Mouse (Mus musculus): ENCODE results near the gene Podxl. TPM values are rescaled to one million over a fixed set of nuclear protein-coding genes. Genes with fewer than 3 reads are reported as not detected.

The Podxl gene
- total RNA-seq (2018; cell fraction: chromatin; rRNA removed): under 1 TPM in 1 of 26 experiments, not detected in 25; 0.09 TPM
- total RNA-seq (2018; cell fraction: cytosol; rRNA removed): not detected
- total RNA-seq (2018; cell fraction: nucleus; rRNA removed): not detected
- polyA plus RNA-seq (2018): not detected in 3 replicates

- Histone ChIP-seq H3K36me3 (ENCODE audit: inconsistent target) (no peaks in the 10 kb centered on the region), H3K4me3 (ENCODE audit: inconsistent target) (no peak within 1 kb of the TSS), H3K79me2 (ENCODE audit: inconsistent target) (no peaks in the 10 kb centered on the region), H3K27ac (no peak within 1 kb of the TSS)
- WGBS (ENCODE audit: missing documents): 2% methylated on average over 89 of the region's 91 CpGs
Measured at GRCm38 (mm10) chr6:31563235-31564181, at the start of gene Podxl. TSS of gene Podxl (minus strand) at chr6:31563981.

GRCm38 (mm10) chr6:31612560-31613270 is 48.9 kb upstream of the Podxl start:
- Histone ChIP-seq H3K27ac (no peak overlapping the region), H3K4me3 (ENCODE audit: inconsistent target) (no peak overlapping the region), H3K36me3 (ENCODE audit: inconsistent target) (no peaks in the 10 kb centered on the region), H3K79me2 (ENCODE audit: inconsistent target) (no peaks in the 10 kb centered on the region)
- 58% methylated on average over 16 of the region's 17 CpGs for WGBS (ENCODE audit: missing documents)

- H3K27ac ChIP-seq: no peak overlapping the region
- H3K79me2 ChIP-seq (ENCODE audit: inconsistent target): no peaks in the 10 kb centered on the region
- H3K4me3 ChIP-seq (ENCODE audit: inconsistent target): no peak overlapping the region
- WGBS (ENCODE audit: missing documents): 89% methylated on average over 4 of the region's 4 CpGs
- no peaks in the 10 kb centered on the region for H3K36me3 ChIP-seq (ENCODE audit: inconsistent target)
Measured at GRCm38 (mm10) chr6:31606429-31606828, 42.6 kb upstream of the Podxl start.

GRCm38 (mm10) chr6:31604629-31605265 is 41.0 kb upstream of the Podxl start:
- 96% methylated on average over 7 of the region's 7 CpGs for WGBS (ENCODE audit: missing documents)
- H3K27ac ChIP-seq: no peak overlapping the region
- H3K36me3 ChIP-seq (ENCODE audit: inconsistent target): no peaks in the 10 kb centered on the region
- no peaks in the 10 kb centered on the region for H3K79me2 ChIP-seq (ENCODE audit: inconsistent target)
- no peak overlapping the region for H3K4me3 ChIP-seq (ENCODE audit: inconsistent target)

- Histone ChIP-seq H3K36me3 (ENCODE audit: inconsistent target) (no peaks in the 10 kb centered on the region), H3K79me2 (ENCODE audit: inconsistent target) (no peaks in the 10 kb centered on the region), H3K27ac (no peak overlapping the region), H3K4me3 (ENCODE audit: inconsistent target) (no peak overlapping the region)
- 77% methylated on average over 4 of the region's 4 CpGs for WGBS (ENCODE audit: missing documents)
Measured at GRCm38 (mm10) chr6:31602489-31602888, 38.7 kb upstream of the Podxl start.

- WGBS (ENCODE audit: missing documents): 96% methylated on average over 3 of the region's 3 CpGs
- Histone ChIP-seq H3K4me3 (ENCODE audit: inconsistent target) (no peak overlapping the region), H3K27ac (no peak overlapping the region), H3K79me2 (ENCODE audit: inconsistent target) (no peaks in the 10 kb centered on the region), H3K36me3 (ENCODE audit: inconsistent target) (no peaks in the 10 kb centered on the region)
Measured at GRCm38 (mm10) chr6:31601131-31601530, 37.4 kb upstream of the Podxl start.

- no peak overlapping the region for H3K27ac ChIP-seq
- H3K36me3 ChIP-seq (ENCODE audit: inconsistent target): no peaks in the 10 kb centered on the region
- H3K4me3 ChIP-seq (ENCODE audit: inconsistent target): no peak overlapping the region
- 76% methylated on average over 3 of the region's 3 CpGs for whole genome bisulfite sequencing (ENCODE audit: missing documents)
- H3K79me2 ChIP-seq (ENCODE audit: inconsistent target): no peaks in the 10 kb centered on the region
Measured at GRCm38 (mm10) chr6:31599863-31600262, 36.1 kb upstream of the Podxl start.

GRCm38 (mm10) chr6:31598349-31598911 is 34.6 kb upstream of the Podxl start:
- H3K4me3 ChIP-seq (ENCODE audit: inconsistent target): no peak overlapping the region
- H3K27ac ChIP-seq: no peak overlapping the region
- no peaks in the 10 kb centered on the region for H3K36me3 ChIP-seq (ENCODE audit: inconsistent target)
- WGBS (ENCODE audit: missing documents): 57% methylated on average over 6 of the region's 6 CpGs
- no peaks in the 10 kb centered on the region for H3K79me2 ChIP-seq (ENCODE audit: inconsistent target)

GRCm38 (mm10) chr6:31597136-31597460 is 33.3 kb upstream of the Podxl start:
- no peaks in the 10 kb centered on the region for H3K79me2 ChIP-seq (ENCODE audit: inconsistent target)
- no peak overlapping the region for H3K27ac ChIP-seq
- no peak overlapping the region for H3K4me3 ChIP-seq (ENCODE audit: inconsistent target)
- 84% methylated on average over 4 of the region's 4 CpGs for WGBS (ENCODE audit: missing documents)
- H3K36me3 ChIP-seq (ENCODE audit: inconsistent target): no peaks in the 10 kb centered on the region

GRCm38 (mm10) chr6:31596346-31597135 is 32.8 kb upstream of the Podxl start:
- H3K27ac ChIP-seq: no peak overlapping the region

GRCm38 (mm10) chr6:31592579-31593238 is 28.9 kb upstream of the Podxl start:
- Histone ChIP-seq H3K79me2 (ENCODE audit: inconsistent target) (no peaks in the 10 kb centered on the region), H3K36me3 (ENCODE audit: inconsistent target) (no peaks in the 10 kb centered on the region), H3K27ac (no peak overlapping the region), H3K4me3 (ENCODE audit: inconsistent target) (no peak overlapping the region)
- 64% methylated on average over 1 of the region's 1 CpGs for WGBS (ENCODE audit: missing documents)

More at GRCm38 (mm10) chr6:31596346-31597135, 32.8 kb upstream of the Podxl start:
- H3K36me3 ChIP-seq (ENCODE audit: inconsistent target): no peaks in the 10 kb centered on the region
- H3K79me2 ChIP-seq (ENCODE audit: inconsistent target): no peaks in the 10 kb centered on the region
- no peak overlapping the region for H3K4me3 ChIP-seq (ENCODE audit: inconsistent target)
- WGBS (ENCODE audit: missing documents): 85% methylated on average over 18 of the region's 20 CpGs

GRCm38 (mm10) chr6:31592128-31592527 is 28.3 kb upstream of the Podxl start:
- WGBS (ENCODE audit: missing documents): 48% methylated on average over 2 of the region's 2 CpGs
- Histone ChIP-seq H3K79me2 (ENCODE audit: inconsistent target) (no peaks in the 10 kb centered on the region), H3K36me3 (ENCODE audit: inconsistent target) (no peaks in the 10 kb centered on the region), H3K4me3 (ENCODE audit: inconsistent target) (no peak overlapping the region), H3K27ac (no peak overlapping the region)

- Histone ChIP-seq H3K4me3 (ENCODE audit: inconsistent target) (no peak overlapping the region), H3K79me2 (ENCODE audit: inconsistent target) (no peaks in the 10 kb centered on the region), H3K36me3 (ENCODE audit: inconsistent target) (no peaks in the 10 kb centered on the region), H3K27ac (no peak overlapping the region)
- 93% methylated on average over 3 of the region's 3 CpGs for WGBS (ENCODE audit: missing documents)
Measured at GRCm38 (mm10) chr6:31591676-31592075, 27.9 kb upstream of the Podxl start.
